ENCODE assay signal across 11 mouse cellular contexts in the genomic region with DNA sequence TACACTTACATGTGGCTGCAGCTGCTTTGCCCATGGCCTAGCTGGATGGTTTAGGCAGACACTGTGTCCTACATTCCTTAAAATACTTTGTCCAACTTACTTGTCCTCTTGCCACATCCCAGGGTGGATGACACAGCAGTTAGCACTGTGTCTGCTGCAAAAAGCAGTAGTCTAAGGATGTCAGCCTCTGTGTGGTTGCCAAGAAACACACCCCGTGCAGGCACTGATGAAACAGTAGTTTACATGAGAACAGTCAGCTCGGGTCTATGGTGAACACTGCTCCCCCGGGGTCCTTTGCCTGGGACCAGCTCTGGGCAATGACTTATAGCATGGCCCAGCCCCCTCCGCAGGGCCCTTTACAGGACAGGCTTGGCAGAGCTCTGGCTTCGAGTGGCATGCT. TPM values are rescaled to one million over a fixed set of nuclear protein-coding genes. Genes with fewer than 3 reads are reported as not detected.
A peak's percentile ranks its signal among the peaks of the same experiment; 100 is the strongest.
DNase-seq lines count a peak whose midpoint lies in the region; ATAC-seq and TF ChIP-seq lines count a peak whose summit lies in the region.
"Had no signal": no experiment of that assay in that cellular context is flagged by ENCODE, and none has a peak within 500 bp of the region (broad histone marks: within the 10 kb centered on the region; RNA-seq: fewer than 3 reads in every experiment).

No protein-coding gene starts in this region.

- 50% methylated on average over 5 of the region's 5 CpGs for WGBS in hindbrain, embryonic 13.5 days
- WGBS in hindbrain, embryonic 10.5 days = 70% methylated on average over 5 of the region's 5 CpGs
- WGBS in midbrain, postnatal 0 days = 49% methylated on average over 5 of the region's 5 CpGs
- 53% methylated on average over 5 of the region's 5 CpGs for WGBS in midbrain, embryonic 15.5 days
- WGBS in stomach, embryonic 14.5 days = 47% methylated on average over 5 of the region's 5 CpGs

- H3K36me3 ChIP-seq in hindbrain, embryonic 13.5 days = no peaks in the 10 kb centered on the region
- H3K36me3 ChIP-seq in hindbrain, embryonic 10.5 days = no peaks in the 10 kb centered on the region
- no peaks in the 10 kb centered on the region for H3K36me3 ChIP-seq in midbrain, postnatal 0 days (ENCODE audit: insufficient read depth, low read length)
- H3K36me3 ChIP-seq in midbrain, embryonic 15.5 days (replicated peaks) = no peaks in the 10 kb centered on the region
- H3K36me3 ChIP-seq in stomach, embryonic 14.5 days (ENCODE audit: control insufficient read depth, insufficient read depth, low read length) = no peaks in the 10 kb centered on the region

- TF ChIP-seq CTCF in midbrain, postnatal 0 days (IDR thresholded peaks at IDR 0.05) = no peak

- no peak for ATAC-seq in hindbrain, embryonic 13.5 days (ENCODE audit: low FRiP score)
- 0 out of 2 replicates have a peak, but pooled peaks have one; percentile 23 for ATAC-seq in midbrain, postnatal 0 days (ENCODE audit: low FRiP score)
- no peak for ATAC-seq in midbrain, embryonic 15.5 days (replicated peaks)
- ATAC-seq in stomach, embryonic 14.5 days (ENCODE audit: insufficient number of reproducible peaks, insufficient read depth, low FRiP score, low read depth) = no peak
- ATAC-seq: forebrain, embryonic 16.5 days had no signal

- 0 out of 2 replicates have a peak overlapping the region, but pooled peaks have one; percentile 4 for H3K27ac ChIP-seq in hindbrain, embryonic 13.5 days
- H3K27ac ChIP-seq in hindbrain, embryonic 10.5 days = no peak overlapping the region
- no peak overlapping the region for H3K27ac ChIP-seq in midbrain, postnatal 0 days (ENCODE audit: low read depth, low read length)
- H3K27ac ChIP-seq in midbrain, embryonic 15.5 days = no peak overlapping the region
- H3K27ac ChIP-seq in stomach, embryonic 14.5 days (ENCODE audit: low read length) = peak overlapping the region; percentile 91; the same call in 1 of the 2 replicates

- peaks cover 13% of the 10 kb centered on the region; the same call in 1 of the 2 replicates for H3K4me1 ChIP-seq in hindbrain, embryonic 13.5 days (replicated peaks)
- H3K4me1 ChIP-seq in hindbrain, embryonic 10.5 days (replicated peaks) = peaks cover 15% of the 10 kb centered on the region
- no peaks in the 10 kb centered on the region for H3K4me1 ChIP-seq in midbrain, postnatal 0 days (ENCODE audit: insufficient read depth, low read length)
- no peaks in the 10 kb centered on the region for H3K4me1 ChIP-seq in midbrain, embryonic 15.5 days
- peaks cover 31% of the 10 kb centered on the region for H3K4me1 ChIP-seq in stomach, embryonic 14.5 days (ENCODE audit: control insufficient read depth, insufficient read depth, low read length)

- H3K27me3 ChIP-seq in hindbrain, embryonic 13.5 days = no peaks in the 10 kb centered on the region
- H3K27me3 ChIP-seq in hindbrain, embryonic 10.5 days (ENCODE audit: insufficient read depth, poor library complexity, severe bottlenecking) = no peaks in the 10 kb centered on the region
- no peaks in the 10 kb centered on the region for H3K27me3 ChIP-seq in midbrain, postnatal 0 days (ENCODE audit: insufficient read depth, low read length)
- no peaks in the 10 kb centered on the region for H3K27me3 ChIP-seq in midbrain, embryonic 15.5 days (replicated peaks)
- H3K27me3 ChIP-seq in stomach, embryonic 14.5 days (ENCODE audit: control insufficient read depth, insufficient read depth, low read length) = no peaks in the 10 kb centered on the region

- H3K4me3 ChIP-seq in hindbrain, embryonic 13.5 days = no peak overlapping the region
- H3K4me3 ChIP-seq in hindbrain, embryonic 10.5 days = no peak overlapping the region
- H3K4me3 ChIP-seq in midbrain, postnatal 0 days (ENCODE audit: low read depth, low read length) = no peak overlapping the region
- H3K4me3 ChIP-seq in midbrain, embryonic 15.5 days = no peak overlapping the region
- H3K4me3 ChIP-seq in stomach, embryonic 14.5 days (ENCODE audit: low read depth, low read length) = no peak overlapping the region

- DNase-seq in hindbrain, embryonic 10.5 days (ENCODE audit: low spot score) = no peak
- DNase-seq in midbrain, postnatal 0 days (ENCODE audit: low spot score) = peak; percentile 13
- DNase-seq in fibroblast of lung, adult 2 months (ENCODE audit: low read depth) = peak; percentile 44
- DNase-seq in urinary bladder, adult 18-20 months (ENCODE audit: low spot score in 2 of 2) = no peak
- DNase-seq in ovary, postnatal 36 days (ENCODE audit: low spot score) = no peak
- DNase-seq: cerebellum, adult 9-11 months; thymus, adult 18-20 months had no signal

- H3K4me2 ChIP-seq in hindbrain, embryonic 13.5 days = no peak overlapping the region
- H3K4me2 ChIP-seq in midbrain, postnatal 0 days (ENCODE audit: low read depth, low read length, poor library complexity, severe bottlenecking) = no peak overlapping the region
- no peak overlapping the region for H3K4me2 ChIP-seq in midbrain, embryonic 15.5 days
- H3K4me2 ChIP-seq in stomach, embryonic 14.5 days (replicated peaks; ENCODE audit: low read depth, low read length) = no peak overlapping the region

- H3K9me3 ChIP-seq in hindbrain, embryonic 13.5 days = no peaks in the 10 kb centered on the region
- H3K9me3 ChIP-seq in hindbrain, embryonic 10.5 days = no peaks in the 10 kb centered on the region
- H3K9me3 ChIP-seq in midbrain, postnatal 0 days (ENCODE audit: low read length) = no peaks in the 10 kb centered on the region
- H3K9me3 ChIP-seq in midbrain, embryonic 15.5 days = no peaks in the 10 kb centered on the region
- H3K9me3 ChIP-seq in stomach, embryonic 14.5 days (ENCODE audit: control insufficient read depth, low read depth, low read length) = no peaks in the 10 kb centered on the region

- no peak overlapping the region for H3K9ac ChIP-seq in hindbrain, embryonic 13.5 days
- no peak overlapping the region for H3K9ac ChIP-seq in midbrain, postnatal 0 days (replicated peaks; ENCODE audit: low read length, poor library complexity, severe bottlenecking)
- H3K9ac ChIP-seq in midbrain, embryonic 15.5 days = no peak overlapping the region
- H3K9ac ChIP-seq in stomach, embryonic 14.5 days (replicated peaks; ENCODE audit: low read depth, low read length) = no peak overlapping the region

RNA-seq across cellular contexts. Expression of a gene that starts 52.9 kb away (rescaled TPM):
- polyA plus RNA-seq in hindbrain, embryonic 13.5 days (2015; fragmentation: Nextera tagmentation; extraction: Ambion mirVana) = 10.1 TPM in 2 replicates
- 7.5 and 10.2 TPM in 2 replicates for polyA plus RNA-seq in hindbrain, embryonic 10.5 days (2016; fragmentation: Nextera tagmentation; extraction: Ambion mirVana)
- 13.3 and 16.0 TPM in 2 replicates for total RNA-seq in midbrain, postnatal 0 days (2014; rRNA removed)
- 6.8 and 8.6 TPM in 2 replicates for polyA plus RNA-seq in midbrain, postnatal 0 days (2015; fragmentation: Nextera tagmentation; extraction: Ambion mirVana)
- 10.1 and 12.4 TPM in 2 replicates for polyA plus RNA-seq in midbrain, embryonic 15.5 days (2015; fragmentation: Nextera tagmentation; extraction: Ambion mirVana)
- 56.0 and 63.4 TPM in 2 replicates for polyA plus RNA-seq in stomach, embryonic 14.5 days (2014; fragmentation: Nextera tagmentation; extraction: Ambion mirVana)

Comparison
In these comparisons a context has a peak if more than half of its experiments do, and no peak if none do; other contexts are left out.
1. H3K27ac ChIP-seq: peak in hindbrain, embryonic 13.5 days (single experiment) and stomach, embryonic 14.5 days (single experiment); none in hindbrain, embryonic 10.5 days (single experiment), midbrain, postnatal 0 days (single experiment) and midbrain, embryonic 15.5 days (single experiment).
2. DNase-seq: peak in midbrain, postnatal 0 days (single experiment) and fibroblast of lung, adult 2 months (single experiment); none in hindbrain, embryonic 10.5 days (single experiment), urinary bladder, adult 18-20 months (0 of 2) and ovary, postnatal 36 days (single experiment).